Mouse (Mus musculus): ENCODE data around the gene Steap4. TPM values are rescaled to one million over a fixed set of nuclear protein-coding genes. Genes with fewer than 3 reads are reported as not detected.
"Not testable (repeated sequence)": the region's sequence is repeated elsewhere in the genome, so short reads cannot be mapped to it uniquely, and the experiment has no call there.

Steap4 gene
- polyA plus RNA-seq, 1 experiment from 2014 or later = 0.93 TPM

GRCm38 (mm10) chr5:7955371-7955966, 4.8 kb upstream of the Steap4 start:
- Histone ChIP-seq H3K4me3 (no peak overlapping the region), H3K4me2 (replicated peaks) (no peak overlapping the region), H3K9me3 (no peaks in the 10 kb centered on the region), H3K4me1 (peaks cover 6% of the 10 kb centered on the region; the same call in 1 of the 2 replicates), H3K27me3 (no peaks in the 10 kb centered on the region), H3K36me3 (no peaks in the 10 kb centered on the region), H3K9ac (no peak overlapping the region), H3K27ac (no peak overlapping the region)
- ATAC-seq (ENCODE audit: insufficient number of reproducible peaks, insufficient read depth, low FRiP score, low TSS enrichment) = no peak
- 53% methylated on average over 5 of the region's 5 CpGs for WGBS

- Histone ChIP-seq H3K4me1 (peaks cover 6% of the 10 kb centered on the region; the same call in 1 of the 2 replicates), H3K4me2 (replicated peaks) (no peak overlapping the region), H3K27me3 (no peaks in the 10 kb centered on the region), H3K9ac (no peak overlapping the region), H3K4me3 (no peak overlapping the region), H3K36me3 (no peaks in the 10 kb centered on the region), H3K9me3 (no peaks in the 10 kb centered on the region), H3K27ac (no peak overlapping the region)
- 89% methylated on average over 4 of the region's 4 CpGs for WGBS
- ATAC-seq (ENCODE audit: insufficient number of reproducible peaks, insufficient read depth, low FRiP score, low TSS enrichment) = no peak
Observed at GRCm38 (mm10) chr5:7958061-7958460, 2.2 kb upstream of the Steap4 start.

DNA sequence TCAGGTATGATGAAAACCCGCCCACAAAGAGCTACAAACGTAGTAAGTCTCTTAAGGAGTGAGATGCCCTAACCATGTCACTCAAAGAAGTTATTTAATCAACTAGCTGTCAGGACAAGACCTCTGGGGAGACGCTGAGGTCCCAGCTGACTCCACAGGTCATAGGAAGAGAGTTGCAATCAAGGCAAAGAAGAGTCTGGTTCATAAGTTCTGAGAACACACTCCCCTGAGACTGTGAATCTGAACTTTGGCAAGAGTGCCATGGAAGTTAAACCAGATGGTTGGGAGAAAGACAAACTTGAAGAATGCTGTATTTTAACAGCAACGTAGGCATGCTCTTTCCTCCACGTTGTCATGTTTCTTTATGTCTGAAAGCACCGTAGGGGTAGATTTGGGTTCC, 971 bp upstream of the Steap4 start:
- no peaks in the 10 kb centered on the region for H3K36me3 ChIP-seq
- peaks cover 6% of the 10 kb centered on the region; the same call in 1 of the 2 replicates for H3K4me1 ChIP-seq
- WGBS = 79% methylated on average over 6 of the region's 6 CpGs
- no peaks in the 10 kb centered on the region for H3K9me3 ChIP-seq
- no peak overlapping the region for H3K4me2 ChIP-seq (replicated peaks)
- H3K9ac ChIP-seq = no peak overlapping the region
- H3K27ac ChIP-seq = no peak overlapping the region
- no peak overlapping the region for H3K4me3 ChIP-seq
- no peaks in the 10 kb centered on the region for H3K27me3 ChIP-seq
- no peak for ATAC-seq (ENCODE audit: insufficient number of reproducible peaks, insufficient read depth, low FRiP score, low TSS enrichment)

- no peak for ATAC-seq (ENCODE audit: insufficient number of reproducible peaks, insufficient read depth, low FRiP score, low TSS enrichment)
- peaks cover 6% of the 10 kb centered on the region; the same call in 1 of the 2 replicates for H3K4me1 ChIP-seq
Observed at GRCm38 (mm10) chr5:7961113-7961512, 856 bp downstream of the Steap4 start.

DNA sequence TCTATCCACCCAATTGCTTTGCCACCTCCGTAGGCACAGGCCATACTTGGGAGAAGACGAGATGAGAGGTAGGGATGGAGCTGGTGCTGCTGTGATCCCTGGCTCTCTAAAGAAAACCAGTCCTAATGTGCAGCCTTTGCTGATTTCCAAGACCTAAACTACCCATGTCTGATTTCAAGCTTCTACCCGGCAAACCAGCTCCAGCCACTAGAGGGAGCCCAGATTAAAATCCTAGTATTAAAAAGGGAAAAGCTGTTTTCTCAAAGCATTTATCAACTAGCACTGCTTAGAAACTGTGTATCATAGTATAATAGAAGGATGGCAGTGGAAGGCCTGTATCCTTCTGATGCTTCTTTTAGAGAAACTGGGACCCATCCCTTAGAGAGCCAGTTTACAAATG, 5.0 kb downstream of the Steap4 start:
- no peaks in the 10 kb centered on the region for H3K36me3 ChIP-seq
- 17% methylated on average over 3 of the region's 3 CpGs for WGBS
- no peaks in the 10 kb centered on the region for H3K27me3 ChIP-seq
- H3K9me3 ChIP-seq = no peaks in the 10 kb centered on the region
- peaks cover 2% of the 10 kb centered on the region; the same call in 1 of the 2 replicates for H3K4me1 ChIP-seq
- no peak overlapping the region for H3K27ac ChIP-seq
- H3K4me3 ChIP-seq = no peak overlapping the region
- ATAC-seq (ENCODE audit: insufficient number of reproducible peaks, insufficient read depth, low FRiP score, low TSS enrichment) = no peak
- no peak overlapping the region for H3K4me2 ChIP-seq (replicated peaks)
- no peak overlapping the region for H3K9ac ChIP-seq

More at GRCm38 (mm10) chr5:7961113-7961512, 856 bp downstream of the Steap4 start:
- no peaks in the 10 kb centered on the region for H3K27me3 ChIP-seq
- H3K27ac ChIP-seq = no peak overlapping the region
- no peak overlapping the region for H3K9ac ChIP-seq
- no peaks in the 10 kb centered on the region for H3K36me3 ChIP-seq
- no peak overlapping the region for H3K4me3 ChIP-seq
- no peaks in the 10 kb centered on the region for H3K9me3 ChIP-seq
- no peak overlapping the region for H3K4me2 ChIP-seq (replicated peaks)
- WGBS = 78% methylated on average over 7 of the region's 7 CpGs

DNA sequence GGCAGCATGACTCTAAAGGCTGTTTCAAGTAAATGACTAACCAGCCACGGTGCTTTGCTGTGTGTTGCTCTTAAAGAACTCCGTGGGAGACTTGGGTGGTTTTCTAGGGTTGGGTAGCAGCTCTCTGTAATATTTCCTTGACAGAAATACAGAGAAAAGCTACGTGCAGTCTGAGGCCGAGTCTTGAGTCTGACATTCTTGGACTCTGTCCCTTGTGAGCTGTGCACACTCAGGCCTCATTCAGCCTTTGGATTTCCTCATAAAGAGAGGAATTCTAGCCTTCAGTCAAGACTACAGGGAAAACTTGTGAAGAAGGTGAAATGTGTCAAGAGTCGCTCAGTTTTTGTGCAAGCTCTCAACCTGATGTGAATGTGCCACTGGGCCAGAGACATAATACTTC, 7.9 kb downstream of the Steap4 start:
- H3K4me3 ChIP-seq = no peak overlapping the region
- WGBS = 81% methylated on average over 5 of the region's 5 CpGs
- H3K4me1 ChIP-seq = no peaks in the 10 kb centered on the region
- H3K9ac ChIP-seq = no peak overlapping the region
- H3K36me3 ChIP-seq = no peaks in the 10 kb centered on the region
- no peak for ATAC-seq (ENCODE audit: insufficient number of reproducible peaks, insufficient read depth, low FRiP score, low TSS enrichment)
- no peaks in the 10 kb centered on the region for H3K9me3 ChIP-seq
- H3K27ac ChIP-seq = no peak overlapping the region
- no peaks in the 10 kb centered on the region for H3K27me3 ChIP-seq
- H3K4me2 ChIP-seq (replicated peaks) = no peak overlapping the region

DNA sequence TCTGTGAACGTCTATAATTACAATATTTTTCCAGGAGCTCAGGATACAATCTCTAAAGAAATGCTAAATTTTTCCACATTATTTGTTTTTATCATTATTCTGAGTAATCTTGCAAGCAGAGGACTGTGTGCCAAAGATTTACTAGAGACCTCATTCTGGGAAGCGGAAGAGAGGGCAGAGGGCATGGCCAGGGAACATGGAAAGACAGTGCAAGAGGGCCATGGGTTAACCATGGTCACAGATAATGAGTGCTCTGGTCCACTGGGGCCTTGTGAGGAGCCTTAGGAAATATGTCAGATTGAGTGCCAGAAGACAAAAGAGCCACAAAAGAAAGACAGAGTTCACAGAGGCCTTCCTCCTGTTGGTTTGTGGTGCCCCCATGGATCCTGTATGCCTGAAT, 12.0 kb downstream of the Steap4 start:
- WGBS = 88% methylated on average over 2 of the region's 2 CpGs
- Histone ChIP-seq H3K27me3 (no peaks in the 10 kb centered on the region), H3K9me3 (no peaks in the 10 kb centered on the region), H3K27ac (no peak overlapping the region), H3K4me3 (no peak overlapping the region), H3K9ac (no peak overlapping the region), H3K4me1 (no peaks in the 10 kb centered on the region), H3K4me2 (replicated peaks) (no peak overlapping the region), H3K36me3 (no peaks in the 10 kb centered on the region)
- no peak for ATAC-seq (ENCODE audit: insufficient number of reproducible peaks, insufficient read depth, low FRiP score, low TSS enrichment)

DNA sequence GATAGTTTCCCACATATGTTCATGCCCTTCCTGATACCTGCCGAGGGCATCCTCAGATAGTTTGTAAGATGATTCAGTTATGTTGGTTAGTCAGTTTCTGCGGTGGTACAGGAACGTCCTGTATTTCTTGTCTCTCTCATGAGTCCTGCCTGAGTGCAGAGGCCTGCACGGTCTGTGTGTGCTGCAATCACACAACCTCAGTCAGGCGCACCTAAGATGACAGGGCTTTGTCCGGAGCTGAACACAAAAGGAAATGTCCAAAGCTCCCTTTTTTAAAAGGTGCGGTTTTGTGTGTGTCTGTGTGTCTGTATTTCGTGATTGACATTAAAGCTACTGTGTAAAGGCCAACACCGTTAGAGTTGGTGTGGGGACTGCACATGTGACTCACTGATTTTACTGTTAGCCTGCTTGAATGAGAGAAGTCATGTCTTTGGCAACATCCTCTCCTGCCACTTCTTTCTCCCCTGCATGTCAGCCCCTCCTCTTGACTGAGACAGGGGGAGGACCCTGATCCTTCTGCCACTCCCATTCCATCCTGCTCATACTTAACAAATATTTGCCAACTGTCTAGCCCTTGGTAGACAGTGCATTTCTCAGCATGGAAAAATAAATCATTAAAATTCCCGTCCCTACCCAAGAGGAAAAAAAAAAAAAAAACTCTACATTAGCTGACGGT, 14.4 kb downstream of the Steap4 start:
- Histone ChIP-seq H3K27ac (no peak overlapping the region), H3K9me3 (no peaks in the 10 kb centered on the region), H3K27me3 (no peaks in the 10 kb centered on the region), H3K4me3 (no peak overlapping the region), H3K4me2 (replicated peaks) (no peak overlapping the region), H3K36me3 (no peaks in the 10 kb centered on the region), H3K9ac (no peak overlapping the region), H3K4me1 (no peaks in the 10 kb centered on the region)
- WGBS = 81% methylated on average over 11 of the region's 11 CpGs
- no peak for ATAC-seq (ENCODE audit: insufficient number of reproducible peaks, insufficient read depth, low FRiP score, low TSS enrichment)

DNA sequence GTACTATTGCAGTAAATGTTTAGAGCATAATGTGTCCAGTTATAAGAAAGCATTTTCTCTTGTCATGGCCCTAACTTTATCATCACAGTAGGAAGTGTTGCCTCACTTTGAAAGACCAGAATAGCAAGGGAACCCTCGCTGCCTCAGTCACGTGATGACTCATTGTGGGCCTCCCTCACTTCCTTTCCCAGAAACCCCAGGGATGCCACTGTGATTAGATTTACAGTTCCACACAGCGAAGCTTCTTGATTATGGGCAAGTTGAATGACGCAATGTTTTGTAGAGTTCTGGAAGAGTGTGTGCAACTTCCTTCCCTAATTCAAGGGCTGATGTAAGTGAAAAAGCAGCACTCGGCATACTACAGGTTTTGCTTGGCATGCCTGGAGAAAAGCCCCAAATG, 20.3 kb downstream of the Steap4 start:
- no peak for ATAC-seq (ENCODE audit: insufficient number of reproducible peaks, insufficient read depth, low FRiP score, low TSS enrichment)
- H3K4me2 ChIP-seq (replicated peaks) = no peak overlapping the region
- no peak overlapping the region for H3K27ac ChIP-seq
- WGBS = 83% methylated on average over 5 of the region's 5 CpGs
- H3K9me3 ChIP-seq = no peaks in the 10 kb centered on the region
- H3K36me3 ChIP-seq = no peaks in the 10 kb centered on the region
- no peak overlapping the region for H3K9ac ChIP-seq
- H3K4me1 ChIP-seq = no peaks in the 10 kb centered on the region
- no peak overlapping the region for H3K4me3 ChIP-seq
- no peaks in the 10 kb centered on the region for H3K27me3 ChIP-seq

DNA sequence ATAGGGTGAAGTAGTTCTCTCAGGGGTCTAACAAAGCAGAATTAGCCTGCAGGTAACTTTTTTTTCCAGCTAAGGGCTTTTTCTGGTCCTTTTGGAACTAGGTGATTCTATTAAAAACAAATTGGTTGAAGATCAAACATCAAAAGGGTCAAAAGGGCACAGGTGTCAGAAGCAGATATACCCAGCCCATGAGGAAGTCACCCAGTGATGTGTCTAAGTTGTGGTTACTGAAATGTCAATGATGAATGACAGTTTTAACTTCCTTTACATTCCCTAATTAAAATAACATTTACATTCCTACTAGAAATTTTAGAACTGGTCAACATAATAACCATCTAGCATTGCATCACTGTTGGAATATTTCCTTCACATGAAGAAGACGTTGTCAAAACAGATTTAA, 27.7 kb downstream of the Steap4 start:
- no peaks in the 10 kb centered on the region for H3K36me3 ChIP-seq
- no peak overlapping the region for H3K4me3 ChIP-seq
- no peak overlapping the region for H3K9ac ChIP-seq
- H3K27ac ChIP-seq = no peak overlapping the region
- ATAC-seq (ENCODE audit: insufficient number of reproducible peaks, insufficient read depth, low FRiP score, low TSS enrichment) = no peak
- 83% methylated on average over 1 of the region's 1 CpGs for WGBS
- no peaks in the 10 kb centered on the region for H3K27me3 ChIP-seq
- no peaks in the 10 kb centered on the region for H3K9me3 ChIP-seq
- no peaks in the 10 kb centered on the region for H3K4me1 ChIP-seq
- H3K4me2 ChIP-seq (replicated peaks) = no peak overlapping the region

- H3K27me3 ChIP-seq = no peaks in the 10 kb centered on the region
- H3K4me2 ChIP-seq (replicated peaks) = no peak overlapping the region
- no peak overlapping the region for H3K4me3 ChIP-seq
- no peak overlapping the region for H3K9ac ChIP-seq
- no peak overlapping the region for H3K27ac ChIP-seq
- H3K4me1 ChIP-seq = no peaks in the 10 kb centered on the region
- H3K36me3 ChIP-seq = no peaks in the 10 kb centered on the region
- ATAC-seq (ENCODE audit: insufficient number of reproducible peaks, insufficient read depth, low FRiP score, low TSS enrichment) = no peak
- no peaks in the 10 kb centered on the region for H3K9me3 ChIP-seq
- WGBS = 84% methylated on average over 4 of the region's 4 CpGs
Observed at GRCm38 (mm10) chr5:7988415-7988814, 28.2 kb downstream of the Steap4 start.

DNA sequence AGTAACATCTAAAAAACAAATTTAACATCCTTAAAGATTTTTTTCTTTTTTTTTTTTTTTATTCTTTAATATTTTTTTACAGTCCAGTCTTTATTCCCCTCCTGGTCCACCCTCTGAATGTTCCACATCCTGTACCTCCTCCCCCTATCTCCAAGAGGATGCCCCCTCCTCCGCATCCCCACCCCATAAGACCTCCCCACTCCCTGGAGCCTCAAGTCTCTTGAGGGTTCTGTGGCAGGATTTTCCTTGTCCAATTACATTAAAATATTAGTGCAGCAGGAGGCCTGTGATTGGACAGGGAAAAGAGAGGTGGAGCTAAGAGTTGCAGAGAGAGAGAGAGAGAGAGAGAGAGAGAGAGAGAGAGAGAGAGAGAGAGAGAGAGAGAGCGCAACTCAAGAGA, 31.4 kb downstream of the Steap4 start:
- H3K36me3 ChIP-seq; ATAC-seq (ENCODE audit: insufficient number of reproducible peaks, insufficient read depth, low FRiP score, low TSS enrichment); H3K27me3 ChIP-seq; H3K9me3 ChIP-seq; H3K4me1 ChIP-seq; H3K27ac ChIP-seq; H3K4me3 ChIP-seq; H3K4me2 ChIP-seq (replicated peaks); H3K9ac ChIP-seq: not testable (repeated sequence)
- 76% methylated on average over 2 of the region's 2 CpGs for WGBS
